Comparison of ENCODE assay signal across 21 mouse cellular contexts in genomic region chr13:70217429-70218133, GRCm38 (mm10).
DNase-seq lines count a peak whose midpoint lies in the region; ATAC-seq lines count a peak whose summit lies in the region.
"Had no signal": no experiment of that assay in that cellular context is flagged by ENCODE, and none has a peak within 500 bp of the region (broad histone marks: within the 10 kb centered on the region; RNA-seq: fewer than 3 reads in every experiment).

No protein-coding gene starts in this region.

- DNase-seq in frontal cortex, postnatal 10 days (ENCODE audit: low spot score in 2 of 2) = no peak
- DNase-seq in right cerebral cortex, postnatal 4 days = peak; percentile 9
- DNase-seq in right cerebral cortex, postnatal 25 days = no peak
- DNase-seq in embryo, embryonic 10.5 days (ENCODE audit: low spot score) = no peak
- no peak for DNase-seq in kidney, adult 8-10 months
- DNase-seq: adrenal gland, postnatal 36 days; cerebellum, adult 9-10 months; gastrocnemius, postnatal 14 days; heart, postnatal 14 days; lung, postnatal 14 days; right cerebral cortex, postnatal 14 days; thymus, postnatal 14 days had no signal

- H3K4me1 ChIP-seq in hindbrain, embryonic 16.5 days (ENCODE audit: control insufficient read depth, insufficient read depth, low read depth, low read length) = peaks cover 5% of the 10 kb centered on the region
- H3K4me1 ChIP-seq in neural tube, embryonic 15.5 days = peaks cover 10% of the 10 kb centered on the region; the same call in 1 of the 2 replicates
- H3K4me1 ChIP-seq: liver, embryonic 15.5 days had no signal

- no peak overlapping the region for H3K27ac ChIP-seq in hindbrain, embryonic 16.5 days (ENCODE audit: low read depth, low read length)
- peak overlapping the region; percentile 48 for H3K27ac ChIP-seq in neural tube, embryonic 15.5 days (replicated peaks)
- H3K27ac ChIP-seq: kidney, postnatal 0 days; limb, embryonic 13.5 days; liver, embryonic 15.5 days; midbrain, embryonic 12.5 days had no signal

- WGBS in hindbrain, embryonic 16.5 days = 37% methylated on average over 15 of the region's 15 CpGs
- 41% methylated on average over 15 of the region's 15 CpGs for WGBS in neural tube, embryonic 15.5 days

- peak overlapping the region; percentile 22; the same call in 1 of the 2 replicates for H3K4me2 ChIP-seq in hindbrain, embryonic 16.5 days (ENCODE audit: low read length)
- H3K4me2 ChIP-seq in neural tube, embryonic 15.5 days = peak overlapping the region; percentile 33
- H3K4me2 ChIP-seq: heart, embryonic 11.5 days; limb, embryonic 13.5 days; liver, embryonic 15.5 days; midbrain, embryonic 12.5 days had no signal

- no peaks in the 10 kb centered on the region for H3K27me3 ChIP-seq in hindbrain, embryonic 16.5 days (replicated peaks; ENCODE audit: control insufficient read depth, insufficient read depth, low read length)
- no peaks in the 10 kb centered on the region for H3K27me3 ChIP-seq in neural tube, embryonic 15.5 days (replicated peaks)
- H3K27me3 ChIP-seq: limb, embryonic 13.5 days; liver, embryonic 15.5 days; midbrain, embryonic 12.5 days had no signal

- H3K36me3 ChIP-seq in hindbrain, embryonic 16.5 days (ENCODE audit: control insufficient read depth, insufficient read depth, low read length) = no peaks in the 10 kb centered on the region
- H3K36me3 ChIP-seq in neural tube, embryonic 15.5 days = no peaks in the 10 kb centered on the region
- H3K36me3 ChIP-seq: limb, embryonic 13.5 days; liver, embryonic 15.5 days; midbrain, embryonic 12.5 days had no signal

- H3K9ac ChIP-seq in hindbrain, embryonic 16.5 days (ENCODE audit: low read depth, low read length) = peak overlapping the region; percentile 18; the same call in 1 of the 2 replicates
- H3K9ac ChIP-seq in neural tube, embryonic 15.5 days (replicated peaks) = no peak overlapping the region
- H3K9ac ChIP-seq: limb, embryonic 13.5 days; liver, embryonic 15.5 days; midbrain, embryonic 12.5 days had no signal

- ATAC-seq in frontal cortex, adult (ENCODE audit: low TSS enrichment) = peak; percentile 85
- peak; percentile 26; the same call in 1 of the 2 replicates for ATAC-seq in hindbrain, embryonic 16.5 days
- ATAC-seq in neural tube, embryonic 15.5 days (ENCODE audit: low FRiP score) = peak; percentile 34; the same call in 1 of the 2 replicates
- ATAC-seq: intestine, postnatal 0 days had no signal

- H3K9me3 ChIP-seq in hindbrain, embryonic 16.5 days (ENCODE audit: control insufficient read depth, low read length) = no peaks in the 10 kb centered on the region
- H3K9me3 ChIP-seq in neural tube, embryonic 15.5 days (replicated peaks) = no peaks in the 10 kb centered on the region
- H3K9me3 ChIP-seq: limb, embryonic 13.5 days; liver, embryonic 15.5 days; midbrain, embryonic 12.5 days had no signal

- H3K4me3 ChIP-seq in hindbrain, embryonic 16.5 days (ENCODE audit: low read length) = no peak overlapping the region
- H3K4me3 ChIP-seq in neural tube, embryonic 15.5 days (replicated peaks) = no peak overlapping the region
- H3K4me3 ChIP-seq: limb, embryonic 13.5 days; liver, embryonic 15.5 days; midbrain, embryonic 12.5 days had no signal

Comparison
In these comparisons a context has a peak if more than half of its experiments do, and no peak if none do; other contexts are left out.
1. ATAC-seq: peak in every context shown above with its lines; median percentile 85 in frontal cortex, adult; 34 in neural tube, embryonic 15.5 days; 26 in hindbrain, embryonic 16.5 days.